Mouse (Mus musculus): ENCODE data around the gene Fam186a. TPM values are rescaled to one million over a fixed set of nuclear protein-coding genes. Genes with fewer than 3 reads are reported as not detected.
"Not testable (repeated sequence)": the region's sequence is repeated elsewhere in the genome, so short reads cannot be mapped to it uniquely, and the experiment has no call there.

Fam186a gene
- polyA plus RNA-seq, 1 experiment from 2014 or later: not detected

DNA sequence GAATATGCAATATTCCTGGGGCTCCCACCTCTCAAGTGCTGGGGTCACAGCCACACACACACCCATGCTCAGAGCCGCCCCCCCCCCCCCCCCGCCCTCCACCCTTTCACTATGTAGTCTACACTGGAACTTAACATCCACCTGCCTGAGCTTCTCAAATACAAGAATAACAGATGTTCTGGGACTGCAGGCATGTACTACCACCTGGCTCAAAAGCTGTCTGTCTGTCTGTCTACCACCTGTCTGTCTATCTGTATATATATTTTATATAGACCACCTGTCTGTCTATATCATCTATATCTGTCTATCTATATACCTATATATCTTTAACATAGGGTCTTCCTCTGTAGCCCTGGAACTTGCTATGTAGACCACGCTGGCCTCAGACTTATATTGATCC, 75.5 kb downstream of the Fam186a start:
- Histone ChIP-seq H3K27me3 (replicated peaks; ENCODE audit: control insufficient read depth, insufficient read depth, low read length) (no peaks in the 10 kb centered on the region), H3K4me3 (ENCODE audit: low read depth, low read length) (no peak overlapping the region), H3K4me2 (ENCODE audit: low read depth, low read length) (no peak overlapping the region), H3K4me1 (ENCODE audit: control insufficient read depth, insufficient read depth, low read length) (peaks cover 5% of the 10 kb centered on the region), H3K9ac (ENCODE audit: low read depth, low read length) (no peak overlapping the region), H3K27ac (replicated peaks; ENCODE audit: low read depth, low read length) (no peak overlapping the region), H3K36me3 (ENCODE audit: control insufficient read depth, insufficient read depth, low read length) (no peaks in the 10 kb centered on the region), H3K9me3 (ENCODE audit: control insufficient read depth, low read length) (no peaks in the 10 kb centered on the region)
- DNase-seq (ENCODE audit: low spot score) (no peak), ATAC-seq (ENCODE audit: low read depth) (no peak; the same call in 1 of the 2 replicates)
- 97% methylated on average over 1 of the region's 3 CpGs for WGBS

- peaks cover 5% of the 10 kb centered on the region for H3K4me1 ChIP-seq (ENCODE audit: control insufficient read depth, insufficient read depth, low read length)
- 39% methylated on average over 19 of the region's 19 CpGs for WGBS
- no peak overlapping the region for H3K4me3 ChIP-seq (ENCODE audit: low read depth, low read length)
- no peak overlapping the region; the same call in 1 of the 2 replicates for H3K9ac ChIP-seq (ENCODE audit: low read depth, low read length)
- H3K27me3 ChIP-seq (replicated peaks; ENCODE audit: control insufficient read depth, insufficient read depth, low read length): no peaks in the 10 kb centered on the region
- no peaks in the 10 kb centered on the region for H3K9me3 ChIP-seq (ENCODE audit: control insufficient read depth, low read length)
- no peaks in the 10 kb centered on the region for H3K36me3 ChIP-seq (ENCODE audit: control insufficient read depth, insufficient read depth, low read length)
- H3K4me2 ChIP-seq (ENCODE audit: low read depth, low read length): peak overlapping the region; percentile 34
- DNase-seq (ENCODE audit: low spot score) (peak; percentile 81), ATAC-seq (ENCODE audit: low read depth) (peak; percentile 88)
- no peak overlapping the region for H3K27ac ChIP-seq (replicated peaks; ENCODE audit: low read depth, low read length)
Observed at GRCm38 (mm10) chr15:99890412-99891236, 76.2 kb downstream of the Fam186a start.

- Histone ChIP-seq H3K27ac (replicated peaks; ENCODE audit: low read depth, low read length) (no peak overlapping the region; the same call in 1 of the 2 replicates), H3K4me1 (ENCODE audit: control insufficient read depth, insufficient read depth, low read length) (peaks cover 5% of the 10 kb centered on the region), H3K9ac (ENCODE audit: low read depth, low read length) (peak overlapping the region; percentile 42; the same call in 1 of the 2 replicates), H3K9me3 (ENCODE audit: control insufficient read depth, low read length) (no peaks in the 10 kb centered on the region), H3K36me3 (ENCODE audit: control insufficient read depth, insufficient read depth, low read length) (no peaks in the 10 kb centered on the region), H3K4me3 (ENCODE audit: low read depth, low read length) (no peak overlapping the region), H3K4me2 (ENCODE audit: low read depth, low read length) (peak overlapping the region; percentile 7; the same call in 1 of the 2 replicates), H3K27me3 (replicated peaks; ENCODE audit: control insufficient read depth, insufficient read depth, low read length) (no peaks in the 10 kb centered on the region)
- 34% methylated on average over 8 of the region's 8 CpGs for WGBS
- DNase-seq (ENCODE audit: low spot score): peak; percentile 35
- no peak for ATAC-seq (ENCODE audit: low read depth)
Observed at GRCm38 (mm10) chr15:99889275-99889874, 77.5 kb downstream of the Fam186a start.

- not testable (repeated sequence) for H3K36me3 ChIP-seq (ENCODE audit: control insufficient read depth, insufficient read depth, low read length); H3K4me3 ChIP-seq (ENCODE audit: low read depth, low read length); H3K9me3 ChIP-seq (ENCODE audit: control insufficient read depth, low read length); H3K9ac ChIP-seq (ENCODE audit: low read depth, low read length); H3K27me3 ChIP-seq (replicated peaks; ENCODE audit: control insufficient read depth, insufficient read depth, low read length); H3K4me2 ChIP-seq (ENCODE audit: low read depth, low read length); DNase-seq (ENCODE audit: low spot score); H3K27ac ChIP-seq (replicated peaks; ENCODE audit: low read depth, low read length); ATAC-seq (ENCODE audit: low read depth); H3K4me1 ChIP-seq (ENCODE audit: control insufficient read depth, insufficient read depth, low read length)
- 96% methylated on average over 2 of the region's 2 CpGs for WGBS
Observed at GRCm38 (mm10) chr15:99887130-99887529, 79.7 kb downstream of the Fam186a start.

DNA sequence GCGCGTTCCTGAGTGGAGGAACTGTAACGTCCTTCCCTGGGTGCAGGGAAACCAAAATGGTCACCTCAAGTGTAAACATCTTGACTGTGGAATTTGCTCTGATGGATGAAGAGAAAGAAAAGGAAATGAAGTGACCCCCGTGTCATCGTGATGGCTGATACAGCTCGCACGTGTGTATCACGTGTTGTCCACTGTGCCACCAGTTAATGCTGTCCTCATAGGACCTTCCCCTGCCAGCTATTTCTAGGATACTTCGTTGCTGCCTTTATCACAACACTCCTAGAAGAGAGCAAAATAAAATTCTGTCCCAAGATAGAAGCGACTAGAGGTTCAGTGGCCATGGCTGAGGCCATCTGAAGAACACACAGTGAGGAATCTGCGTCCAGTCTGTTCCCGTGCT, 82.8 kb downstream of the Fam186a start:
- Histone ChIP-seq H3K4me1 (ENCODE audit: control insufficient read depth, insufficient read depth, low read length) (no peaks in the 10 kb centered on the region), H3K4me2 (ENCODE audit: low read depth, low read length) (no peak overlapping the region), H3K4me3 (ENCODE audit: low read depth, low read length) (no peak overlapping the region), H3K27me3 (replicated peaks; ENCODE audit: control insufficient read depth, insufficient read depth, low read length) (no peaks in the 10 kb centered on the region), H3K9me3 (ENCODE audit: control insufficient read depth, low read length) (no peaks in the 10 kb centered on the region), H3K36me3 (ENCODE audit: control insufficient read depth, insufficient read depth, low read length) (no peaks in the 10 kb centered on the region), H3K9ac (ENCODE audit: low read depth, low read length) (no peak overlapping the region), H3K27ac (replicated peaks; ENCODE audit: low read depth, low read length) (no peak overlapping the region)
- ATAC-seq (ENCODE audit: low read depth) (no peak), DNase-seq (ENCODE audit: low spot score) (no peak)
- WGBS: 86% methylated on average over 12 of the region's 12 CpGs

DNA sequence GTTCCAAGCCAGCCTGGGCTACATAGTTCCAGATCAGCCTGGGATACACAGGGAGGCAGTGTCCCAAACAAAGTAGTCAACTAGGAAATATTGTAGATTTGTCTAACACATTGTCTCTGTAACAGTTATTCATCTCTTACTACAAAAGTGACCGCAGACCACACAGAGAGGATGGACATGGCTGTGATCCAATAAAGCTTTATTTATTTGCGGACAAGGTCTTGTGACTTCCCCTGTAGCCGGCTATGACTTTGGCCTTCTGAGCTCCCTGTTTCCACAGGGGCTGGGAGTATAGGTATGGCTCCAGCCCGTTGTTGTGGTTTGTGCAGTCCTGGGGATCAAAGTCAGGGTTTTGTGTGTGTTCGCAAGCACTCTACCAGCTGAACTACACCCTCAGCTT, 88.3 kb downstream of the Fam186a start:
- ATAC-seq (ENCODE audit: low read depth): no peak

GRCm38 (mm10) chr15:99875334-99875869, 91.5 kb downstream of the Fam186a start, which contains the start of gene Lima1:
Lima1 (minus strand) TSS chr15:99875456.
- Histone ChIP-seq H3K4me1 (ENCODE audit: control insufficient read depth, insufficient read depth, low read length) (peaks cover 6% of the 10 kb centered on the region; the same call in 1 of the 2 replicates), H3K9me3 (ENCODE audit: control insufficient read depth, low read length) (no peaks in the 10 kb centered on the region), H3K36me3 (ENCODE audit: control insufficient read depth, insufficient read depth, low read length) (no peaks in the 10 kb centered on the region), H3K9ac (ENCODE audit: low read depth, low read length) (peak within 1 kb of the TSS; percentile 69), H3K4me3 (ENCODE audit: low read depth, low read length) (peak within 1 kb of the TSS; percentile 79), H3K4me2 (ENCODE audit: low read depth, low read length) (peak within 1 kb of the TSS; percentile 99), H3K27ac (replicated peaks; ENCODE audit: low read depth, low read length) (peak within 1 kb of the TSS; percentile 44), H3K27me3 (replicated peaks; ENCODE audit: control insufficient read depth, insufficient read depth, low read length) (no peaks in the 10 kb centered on the region)
- ATAC-seq (ENCODE audit: low read depth) (peak; percentile 96), DNase-seq (ENCODE audit: low spot score) (peak; percentile 96)
- 0% methylated on average over 13 of the region's 38 CpGs for WGBS

More for the DNA sequence above, 88.3 kb downstream of the Fam186a start:
- 84% methylated on average over 5 of the region's 5 CpGs for WGBS
- H3K4me2 ChIP-seq (ENCODE audit: low read depth, low read length): no peak overlapping the region
- no peak for DNase-seq (ENCODE audit: low spot score)
- no peak overlapping the region for H3K9ac ChIP-seq (ENCODE audit: low read depth, low read length)
- H3K36me3 ChIP-seq (ENCODE audit: control insufficient read depth, insufficient read depth, low read length): no peaks in the 10 kb centered on the region
- H3K9me3 ChIP-seq (ENCODE audit: control insufficient read depth, low read length): no peaks in the 10 kb centered on the region
- H3K27me3 ChIP-seq (replicated peaks; ENCODE audit: control insufficient read depth, insufficient read depth, low read length): no peaks in the 10 kb centered on the region
- H3K27ac ChIP-seq (replicated peaks; ENCODE audit: low read depth, low read length): no peak overlapping the region
- peaks cover 6% of the 10 kb centered on the region; the same call in 1 of the 2 replicates for H3K4me1 ChIP-seq (ENCODE audit: control insufficient read depth, insufficient read depth, low read length)
- no peak overlapping the region for H3K4me3 ChIP-seq (ENCODE audit: low read depth, low read length)

- Histone ChIP-seq H3K27me3 (replicated peaks; ENCODE audit: control insufficient read depth, insufficient read depth, low read length) (no peaks in the 10 kb centered on the region), H3K4me1 (ENCODE audit: control insufficient read depth, insufficient read depth, low read length) (peaks cover 6% of the 10 kb centered on the region; the same call in 1 of the 2 replicates), H3K9me3 (ENCODE audit: control insufficient read depth, low read length) (no peaks in the 10 kb centered on the region), H3K27ac (replicated peaks; ENCODE audit: low read depth, low read length) (no peak overlapping the region), H3K4me2 (ENCODE audit: low read depth, low read length) (peak overlapping the region; percentile 99), H3K36me3 (ENCODE audit: control insufficient read depth, insufficient read depth, low read length) (no peaks in the 10 kb centered on the region), H3K4me3 (ENCODE audit: low read depth, low read length) (peak overlapping the region; percentile 79), H3K9ac (ENCODE audit: low read depth, low read length) (peak overlapping the region; percentile 69)
- DNase-seq (ENCODE audit: low spot score) (peak; percentile 57), ATAC-seq (ENCODE audit: low read depth) (peak; percentile 59)
- 5% methylated on average over 24 of the region's 30 CpGs for WGBS
Observed at GRCm38 (mm10) chr15:99874612-99875333, 92.1 kb downstream of the Fam186a start.

Data from embryonic facial prominence, embryonic 14.5 days (tissue).